Mouse (Mus musculus) left cerebral cortex, adult 18-20 months (tissue): ENCODE measurements around the gene Synpo2. TPM values are rescaled to one million over a fixed set of nuclear protein-coding genes. Genes with fewer than 3 reads are reported as not detected.

Source experiments
- DNase-seq, 2 experiments: peaks; one replicate each; pipeline ENCODE4 v3.0.0; 2021 to 2022; ENCODE audit warnings: low spot score in 2 of 2, mixed read lengths in 1 of 2
- total RNA-seq, 2 experiments: library from RNA; stranded (reverse); gene quantifications; 2 replicates each; pipeline ENCODE4 v1.2.3; 2021

Synpo2 gene
- total RNA-seq, 2 experiments from 2014 or later = 3.6 to 4.3 TPM

DNA sequence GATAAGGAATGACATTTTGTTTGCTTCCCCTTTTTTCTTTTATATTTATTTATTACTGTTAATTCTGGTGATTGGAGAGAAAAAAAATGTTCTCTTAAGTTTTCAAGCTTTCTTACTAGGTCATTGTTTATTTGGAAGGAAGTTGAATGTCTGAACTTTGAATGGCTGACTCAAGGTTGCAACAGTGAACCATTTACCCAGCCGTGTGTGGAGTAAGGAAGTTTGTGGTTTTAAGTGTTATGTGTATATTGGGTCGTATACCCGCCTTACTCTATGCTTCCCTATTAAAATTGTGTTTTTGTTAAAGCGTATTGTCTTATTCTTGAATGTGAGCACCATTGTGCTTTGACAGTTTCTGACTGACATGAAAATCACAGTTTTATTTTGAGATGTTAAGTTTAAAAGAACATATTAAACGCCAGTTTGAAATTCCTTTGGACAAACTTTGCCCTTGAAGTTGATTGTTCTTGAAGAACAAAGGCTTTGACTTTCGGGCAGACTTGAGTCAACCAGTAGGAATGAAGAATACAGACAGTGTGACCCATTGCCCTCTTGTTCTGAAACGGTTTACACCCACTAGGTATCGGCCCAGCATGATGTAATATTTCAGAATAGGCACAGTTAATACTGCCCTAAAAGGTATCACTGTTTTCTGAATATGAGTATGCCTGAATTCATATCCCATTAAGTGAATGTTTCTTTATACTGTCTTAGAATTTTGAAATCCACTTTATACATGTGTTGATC, 182.6 kb downstream of the Synpo2 start:
- no peak for DNase-seq

DNA sequence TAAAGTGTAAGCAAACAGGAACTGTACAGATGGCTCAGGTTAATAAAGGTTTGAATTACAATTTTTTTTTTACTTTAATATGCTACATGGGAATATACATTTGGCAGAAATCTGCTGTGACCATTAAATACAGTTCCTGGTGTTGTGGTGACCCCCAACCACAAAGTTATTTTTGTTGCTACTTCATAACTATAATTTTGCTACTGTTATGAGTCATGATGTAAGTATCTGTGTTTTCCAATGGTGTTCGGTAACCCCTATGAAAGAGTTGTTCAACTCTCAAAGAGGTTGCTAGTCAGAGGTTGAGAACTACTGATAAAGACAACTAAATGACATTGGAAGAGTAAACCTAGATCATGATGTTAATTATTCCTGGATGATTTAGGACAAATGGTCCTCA, 193.6 kb downstream of the Synpo2 start:
- DNase-seq = no peak

DNA sequence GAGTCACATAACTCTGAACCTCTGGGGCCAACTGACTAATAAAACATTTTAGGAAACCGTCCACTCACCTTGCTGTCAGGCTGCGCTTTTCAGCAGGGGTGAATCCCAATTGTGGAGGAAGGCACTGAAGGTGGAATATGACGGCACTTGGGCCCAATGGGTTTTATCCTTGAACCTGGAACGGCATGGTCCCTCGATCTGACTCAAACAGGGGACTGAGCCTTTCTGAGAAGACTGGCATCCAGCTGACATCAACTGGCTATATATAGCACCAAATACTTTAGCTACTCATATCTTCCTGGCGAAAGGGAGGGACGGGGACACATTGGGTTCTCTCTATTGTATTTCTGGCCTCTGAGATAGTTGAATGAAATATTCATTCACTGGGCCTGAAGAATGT, 201.2 kb downstream of the Synpo2 start, which contains the start of gene Myoz2:
Gene Myoz2 (minus strand): TSS at position 264 of the 400 bp plus-strand sequence.
- DNase-seq = no peak

DNA sequence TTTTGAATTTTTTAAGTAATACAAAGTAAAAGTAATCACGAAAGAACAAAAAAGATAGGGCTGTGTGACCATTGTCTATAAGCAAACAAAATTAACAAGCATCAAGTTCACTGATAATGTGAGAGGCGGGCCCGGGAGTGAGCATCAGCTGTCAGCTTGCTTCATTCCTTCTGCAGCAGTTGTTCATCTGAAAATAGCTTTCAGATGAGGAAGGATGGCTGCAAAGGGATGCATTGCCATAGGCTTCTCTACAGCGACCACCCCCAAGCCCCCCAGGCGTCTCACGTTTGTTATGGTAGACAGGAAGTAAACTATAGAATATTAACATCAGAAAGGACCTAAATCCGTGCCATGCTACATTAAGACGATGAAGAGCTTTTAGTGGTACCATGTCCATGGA, 202.1 kb downstream of the Synpo2 start:
- no peak for DNase-seq

Other genes with a start within 250 kb of the Synpo2 start
- under 1 TPM in 1 of 2 experiments, not detected in 1; 0.54 TPM for gene Myoz2, start 201.1 kb downstream of the Synpo2 start, total RNA-seq
- 10 to 100 TPM; 12.6 to 13.2 TPM for gene Sec24d, start 31.3 kb upstream of the Synpo2 start, total RNA-seq
- gene Mettl14, start 150.0 kb upstream of the Synpo2 start, total RNA-seq = 10 to 100 TPM; 12.3 to 13.6 TPM
- 10 to 100 TPM; 15.6 to 22.2 TPM for gene Prss12, start 210.8 kb upstream of the Synpo2 start, total RNA-seq